Mouse (Mus musculus) olfactory bulb, adult 2 months (tissue): ENCODE data around the gene Sgms1.

ENCODE experiments used
- CTCF ChIP-seq: fragments of 200-500 bp; IDR thresholded peaks from 2 replicates; pipeline ENCODE4 v1.5.1; 2012; ENCODE audit warnings: low read depth, mild to moderate bottlenecking, low read length, moderate library complexity; ENCODE audit not compliant: insufficient read depth
- POLR2A ChIP-seq: fragments of 200-500 bp; IDR thresholded peaks from 2 replicates; pipeline ENCODE4 v1.6.1; 2012; ENCODE audit warnings: mild to moderate bottlenecking, low read depth, low read length, moderate library complexity; ENCODE audit not compliant: insufficient read depth

GRCm38 (mm10) chr19:32360546-32360945 lies 29.0 kb downstream of the Sgms1 start:
- no peak for TF ChIP-seq POLR2A
- TF ChIP-seq CTCF, result no peak
